Mouse (Mus musculus) embryonic facial prominence, embryonic 12.5 days (tissue): ENCODE results near the gene Limd2. TPM values are rescaled to one million over a fixed set of nuclear protein-coding genes. Genes with fewer than 3 reads are reported as not detected.
"Not testable (repeated sequence)": the region's sequence is repeated elsewhere in the genome, so short reads cannot be mapped to it uniquely, and the experiment has no call there.

Experiments used
- ATAC-seq: fragments of 200-750 bp; cut with Nextera tagmentation; 2 replicates; pipeline ENCODE4 v1.8.0; 2017; ENCODE audit not compliant: insufficient number of reproducible peaks, insufficient read depth, low FRiP score, low TSS enrichment
- H3K27ac ChIP-seq: fragments of 300-500 bp; sonication (generic); 2 replicates; pipeline ENCODE4 v1.5.1; 2016; ENCODE audit warnings: mild to moderate bottlenecking
- H3K27me3 ChIP-seq: fragments of 300-500 bp; sonication (generic); 2 replicates; pipeline ENCODE4 v1.6.1; 2016; ENCODE audit warnings: mild to moderate bottlenecking, moderate library complexity
- H3K36me3 ChIP-seq: fragments of 300-500 bp; sonication (generic); 2 replicates; pipeline ENCODE4 v1.6.1; 2016; ENCODE audit warnings: mild to moderate bottlenecking
- H3K4me1 ChIP-seq: fragments of 300-500 bp; sonication (generic); 2 replicates; pipeline ENCODE4 v1.6.1; 2016
- H3K4me2 ChIP-seq: fragments of 300-500 bp; sonication (generic); replicated peaks from 2 replicates; pipeline ENCODE4 v1.6.1; 2016; ENCODE audit warnings: mild to moderate bottlenecking, moderate library complexity
- H3K4me3 ChIP-seq: fragments of 300-500 bp; sonication (generic); 2 replicates; pipeline ENCODE4 v1.5.1; 2016; ENCODE audit warnings: mild to moderate bottlenecking
- H3K9ac ChIP-seq: fragments of 300-500 bp; sonication (generic); 2 replicates; pipeline ENCODE4 v1.6.1; 2016; ENCODE audit warnings: mild to moderate bottlenecking, moderate library complexity
- H3K9me3 ChIP-seq: fragments of 300-500 bp; sonication (generic); 2 replicates; pipeline ENCODE4 v1.6.1; 2016; ENCODE audit warnings: mild to moderate bottlenecking, moderate library complexity
- WGBS: fragments of 180-500 bp; shearing (Covaris S2); methylation state at CpG from one replicate; pipeline ENCODE4 v1.1.7; 2016; 5-methylcytosine and 5-hydroxymethylcytosine counted together
- polyA plus RNA-seq: library from polyadenylated mRNA; unstranded; fragments of >200 nt; fragmentation: Nextera tagmentation; extraction: Ambion mirVana; gene quantifications from 2 replicates; pipeline ENCODE4 v1.2.1, GENCODE M21; 2016

The Limd2 gene
- 467 and 469 TPM in 2 replicates for polyA plus RNA-seq

DNA sequence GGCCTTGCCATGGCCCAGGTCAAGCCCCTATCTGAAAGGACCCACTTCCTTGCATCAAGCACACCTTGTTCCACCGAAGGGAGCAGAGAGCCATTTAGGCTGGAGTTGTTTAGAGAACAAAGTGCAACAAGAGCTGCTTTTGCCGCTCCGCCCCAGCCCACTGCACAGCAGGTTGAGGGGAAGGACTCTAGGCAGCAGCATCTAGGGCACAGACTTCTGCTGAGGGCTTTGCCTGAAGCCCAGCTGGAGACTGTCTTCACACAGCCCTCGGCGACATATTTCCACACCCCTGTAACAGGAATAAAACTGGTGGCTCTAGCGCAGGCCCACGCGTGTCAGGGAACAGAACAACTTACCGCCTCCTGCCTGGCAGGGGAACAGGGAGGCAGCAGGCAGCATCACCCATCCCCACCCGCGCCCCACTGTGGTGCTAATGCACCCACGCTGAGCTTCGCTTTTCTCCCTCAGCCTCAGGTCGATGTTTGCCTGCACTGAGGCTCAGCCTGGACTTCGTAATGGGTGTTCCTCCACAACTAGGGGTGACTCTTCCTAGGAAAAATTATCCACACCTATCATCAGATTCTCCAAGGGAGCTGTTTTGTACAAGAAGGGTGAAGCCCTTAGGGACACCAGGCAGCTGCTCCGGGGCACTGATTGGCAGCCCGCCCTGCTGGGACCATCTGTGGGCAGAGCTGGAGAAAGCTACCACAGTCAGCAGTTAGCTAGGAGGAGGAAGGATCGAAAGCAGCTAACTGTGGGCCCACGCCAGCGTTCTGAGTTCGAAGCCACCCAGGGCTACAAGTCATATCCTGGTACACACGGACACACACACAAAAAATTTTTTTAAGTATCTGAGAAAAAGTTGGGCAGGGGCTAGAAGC, at the start of gene Limd2, which contains the start of gene Gm10840:
Gene Limd2 (minus strand): TSS at position 20 of the 881 bp plus-strand sequence.
Gene Gm10840 (plus strand): TSS at position 10 of the 881 bp plus-strand sequence.
- H3K36me3 ChIP-seq = peaks cover 62% of the 10 kb centered on the region
- H3K27me3 ChIP-seq = no peaks in the 10 kb centered on the region
- peak within 1 kb of the TSS; percentile 92 for H3K4me2 ChIP-seq
- no peaks in the 10 kb centered on the region for H3K9me3 ChIP-seq
- peak within 1 kb of the TSS; percentile 87 for H3K4me3 ChIP-seq
- ATAC-seq = peak; percentile 2
- H3K4me1 ChIP-seq = peaks cover 39% of the 10 kb centered on the region
- WGBS = 26% methylated on average over 22 of the region's 22 CpGs
- peak within 1 kb of the TSS; percentile 99 for H3K27ac ChIP-seq
- H3K9ac ChIP-seq = peak within 1 kb of the TSS; percentile 98

DNA sequence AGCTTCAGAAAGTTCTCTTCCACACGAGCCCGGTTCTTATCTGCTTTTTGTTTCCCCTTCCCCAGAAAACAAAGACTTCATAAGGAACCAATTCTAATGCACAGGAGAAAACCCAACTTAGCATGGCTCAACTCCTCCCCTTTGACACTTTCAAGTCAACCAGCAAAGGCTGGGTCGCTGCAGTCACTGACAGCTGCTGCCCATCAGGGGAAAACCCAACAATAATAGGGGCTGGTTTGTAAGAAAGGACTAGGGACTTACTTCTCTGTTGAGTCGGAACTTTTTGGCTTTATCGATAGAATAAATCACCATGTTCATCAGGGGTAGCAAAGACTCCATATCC, 41.4 kb upstream of the Limd2 start, which contains the start of gene Strada:
Gene Strada (minus strand): TSS at position 46 of the 343 bp plus-strand sequence.
- 89% methylated on average over 5 of the region's 5 CpGs for WGBS
- no peaks in the 10 kb centered on the region for H3K4me1 ChIP-seq
- no peaks in the 10 kb centered on the region for H3K27me3 ChIP-seq
- ATAC-seq = no peak
- no peak within 1 kb of the TSS for H3K4me2 ChIP-seq
- H3K27ac ChIP-seq = no peak within 1 kb of the TSS
- H3K4me3 ChIP-seq = no peak within 1 kb of the TSS
- H3K36me3 ChIP-seq = peaks cover 70% of the 10 kb centered on the region
- no peak within 1 kb of the TSS for H3K9ac ChIP-seq
- H3K9me3 ChIP-seq = no peaks in the 10 kb centered on the region

DNA sequence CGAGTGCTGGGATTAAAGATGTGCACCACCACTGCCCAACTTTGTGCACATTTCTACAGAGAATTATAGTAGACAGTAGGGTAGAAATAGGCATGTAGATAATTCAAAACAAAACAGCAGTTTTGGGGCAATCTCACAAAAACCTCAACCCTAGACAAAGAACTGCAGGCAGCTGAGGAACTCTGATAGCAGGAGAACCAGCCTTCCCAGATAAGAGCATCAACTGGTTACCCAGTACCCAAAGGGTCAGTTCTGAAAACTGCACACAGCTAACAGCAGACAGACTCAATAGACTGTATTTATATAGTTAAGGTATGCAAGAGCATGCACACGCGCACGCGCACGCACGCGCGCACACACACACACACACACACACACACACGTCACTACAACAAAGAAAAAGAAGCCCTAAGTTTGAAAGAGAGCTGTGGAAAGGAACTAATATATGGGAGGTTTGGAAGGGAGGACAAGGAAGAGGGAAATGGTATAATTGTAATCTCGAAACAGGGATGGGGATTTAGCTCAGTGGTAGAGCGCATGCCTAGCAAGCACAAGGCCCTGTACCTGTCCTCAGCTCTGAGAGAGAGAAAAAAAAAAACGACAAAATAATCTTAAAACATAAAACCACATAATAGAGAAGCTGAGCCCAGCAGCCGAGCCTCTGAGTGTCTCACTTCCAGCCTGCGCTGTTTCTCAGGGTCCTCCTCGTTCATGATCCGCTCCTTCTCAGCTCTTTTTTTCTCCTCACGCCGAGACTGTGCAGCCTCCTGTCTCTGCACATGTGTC, 40.9 kb upstream of the Limd2 start:
- H3K9ac ChIP-seq = no peak overlapping the region
- no peaks in the 10 kb centered on the region for H3K27me3 ChIP-seq
- ATAC-seq = no peak
- no peak overlapping the region for H3K4me2 ChIP-seq
- 94% methylated on average over 19 of the region's 19 CpGs for WGBS
- H3K27ac ChIP-seq = no peak overlapping the region
- peaks cover 68% of the 10 kb centered on the region for H3K36me3 ChIP-seq
- no peaks in the 10 kb centered on the region for H3K4me1 ChIP-seq
- H3K9me3 ChIP-seq = no peaks in the 10 kb centered on the region
- H3K4me3 ChIP-seq = no peak overlapping the region

DNA sequence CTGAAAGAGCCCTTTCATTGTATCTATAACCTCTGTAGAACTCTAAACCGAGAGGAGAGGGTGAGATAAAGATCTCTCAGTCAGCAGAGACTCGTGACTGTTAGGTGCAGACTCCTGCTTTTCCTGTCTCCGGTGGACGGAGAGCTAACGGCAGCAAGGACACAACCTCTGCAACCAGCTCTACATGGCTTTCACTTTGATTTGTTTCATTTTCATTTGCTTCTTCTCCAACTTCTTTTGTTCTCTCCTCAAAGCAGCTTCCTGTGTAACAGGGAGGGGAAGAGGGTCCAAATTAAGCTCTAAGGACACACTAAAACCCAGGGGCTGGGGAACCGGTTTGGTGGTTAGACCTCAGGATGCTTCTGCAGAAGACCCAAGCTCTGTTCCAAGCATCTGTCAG, 40.1 kb upstream of the Limd2 start:
- peaks cover 66% of the 10 kb centered on the region for H3K36me3 ChIP-seq
- no peak overlapping the region for H3K4me2 ChIP-seq
- no peaks in the 10 kb centered on the region for H3K9me3 ChIP-seq
- H3K27me3 ChIP-seq = no peaks in the 10 kb centered on the region
- H3K9ac ChIP-seq = no peak overlapping the region
- H3K4me3 ChIP-seq = no peak overlapping the region
- WGBS = 75% methylated on average over 6 of the region's 6 CpGs
- H3K4me1 ChIP-seq = no peaks in the 10 kb centered on the region
- H3K27ac ChIP-seq = no peak overlapping the region
- no peak for ATAC-seq

DNA sequence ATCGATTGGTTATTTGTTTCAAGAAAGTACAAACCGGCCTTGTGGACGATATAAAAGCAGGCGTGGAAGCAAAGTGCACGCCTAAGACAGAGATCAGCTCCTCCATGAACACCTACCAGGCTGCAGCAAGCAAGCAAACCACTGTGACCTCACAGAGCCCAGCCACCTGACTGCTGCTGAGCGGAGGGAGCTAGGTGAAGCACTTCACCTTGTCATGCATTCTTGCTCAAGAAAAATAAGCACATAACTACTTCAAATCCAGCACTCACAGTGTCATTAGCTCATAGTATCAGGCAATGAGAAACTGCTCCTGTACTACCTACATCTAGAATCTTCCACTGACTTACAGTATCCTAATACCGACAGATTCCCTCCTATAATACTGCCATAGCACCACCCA, 39.3 kb upstream of the Limd2 start:
- not testable (repeated sequence) for H3K27me3 ChIP-seq, H3K4me1 ChIP-seq, H3K9me3 ChIP-seq, H3K4me3 ChIP-seq, H3K9ac ChIP-seq, H3K27ac ChIP-seq, H3K4me2 ChIP-seq, ATAC-seq
- H3K36me3 ChIP-seq = peaks cover 59% of the 10 kb centered on the region
- WGBS = 93% methylated on average over 7 of the region's 7 CpGs

DNA sequence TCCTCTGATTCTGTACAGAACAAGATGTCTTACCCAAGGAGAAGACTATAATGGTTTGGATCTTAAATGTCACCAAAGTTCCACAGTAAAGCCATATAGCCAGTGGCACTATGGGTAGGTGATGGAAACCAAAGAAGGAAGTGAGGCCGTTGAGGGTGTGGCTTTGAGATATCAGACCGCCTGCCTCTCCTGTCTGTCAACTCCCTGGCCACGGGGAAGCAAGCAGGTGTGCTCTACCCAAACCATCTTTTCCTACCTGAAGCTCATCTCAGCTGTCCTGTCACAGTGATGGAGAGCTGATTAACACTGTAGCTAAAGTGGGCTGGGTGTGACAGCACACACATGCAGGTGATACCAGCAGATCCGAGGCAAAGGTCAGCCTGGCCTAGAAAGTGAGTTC, 37.6 kb upstream of the Limd2 start:
- Histone ChIP-seq H3K4me3 (no peak overlapping the region), H3K4me2 (no peak overlapping the region), H3K9me3 (no peaks in the 10 kb centered on the region), H3K9ac (no peak overlapping the region), H3K27ac (no peak overlapping the region), H3K36me3 (peaks cover 44% of the 10 kb centered on the region), H3K4me1 (no peaks in the 10 kb centered on the region), H3K27me3 (no peaks in the 10 kb centered on the region)
- 81% methylated on average over 4 of the region's 4 CpGs for WGBS
- ATAC-seq = no peak

DNA sequence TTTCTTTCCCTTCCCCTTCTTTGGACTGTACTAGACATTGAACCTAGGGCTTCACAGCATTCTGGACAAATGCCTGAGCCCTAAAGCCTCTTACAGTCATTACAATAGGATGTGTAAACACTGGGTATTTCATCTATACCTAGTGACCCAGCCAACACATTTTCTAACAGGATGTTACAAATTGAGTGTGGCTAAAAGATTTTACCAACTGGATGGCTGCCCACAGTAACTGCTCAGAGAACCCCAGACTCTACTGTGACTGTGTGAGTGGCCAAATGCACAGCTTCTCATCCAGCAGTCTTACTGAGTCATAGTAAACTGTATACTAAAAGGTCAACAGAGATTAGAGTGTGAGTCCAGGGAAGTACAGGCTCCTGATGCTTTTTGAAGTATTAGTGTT, 34.7 kb upstream of the Limd2 start:
- peaks cover 7% of the 10 kb centered on the region; the same call in 1 of the 2 replicates for H3K4me1 ChIP-seq

DNA sequence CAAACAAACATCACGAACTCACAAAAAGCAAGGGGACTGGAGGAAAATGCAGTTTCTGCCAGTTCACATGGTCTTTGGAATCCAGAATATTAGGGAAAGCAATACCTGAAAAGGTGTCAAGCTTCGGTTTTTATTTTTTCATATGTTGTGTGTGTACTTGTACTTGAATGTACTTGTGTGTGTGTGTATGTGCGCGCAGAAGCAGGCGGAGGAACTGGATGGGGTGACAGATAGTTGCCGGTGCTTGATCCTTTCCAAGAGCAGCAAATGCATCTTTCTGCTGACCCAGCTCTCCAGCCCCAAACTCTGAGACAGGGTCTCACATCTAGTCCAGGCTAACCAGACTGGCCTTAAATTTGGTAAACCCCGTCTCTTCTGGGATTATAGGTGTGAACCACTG, 34.2 kb upstream of the Limd2 start:
- 92% methylated on average over 7 of the region's 7 CpGs for WGBS
- ATAC-seq = no peak

More for the DNA sequence above, 34.7 kb upstream of the Limd2 start:
- Histone ChIP-seq H3K27ac (0 out of 2 replicates have a peak overlapping the region, but pooled peaks have one; percentile 23), H3K4me3 (no peak overlapping the region), H3K36me3 (peaks cover 21% of the 10 kb centered on the region), H3K9ac (no peak overlapping the region), H3K27me3 (no peaks in the 10 kb centered on the region), H3K4me2 (no peak overlapping the region), H3K9me3 (no peaks in the 10 kb centered on the region)
- no peak for ATAC-seq

DNA sequence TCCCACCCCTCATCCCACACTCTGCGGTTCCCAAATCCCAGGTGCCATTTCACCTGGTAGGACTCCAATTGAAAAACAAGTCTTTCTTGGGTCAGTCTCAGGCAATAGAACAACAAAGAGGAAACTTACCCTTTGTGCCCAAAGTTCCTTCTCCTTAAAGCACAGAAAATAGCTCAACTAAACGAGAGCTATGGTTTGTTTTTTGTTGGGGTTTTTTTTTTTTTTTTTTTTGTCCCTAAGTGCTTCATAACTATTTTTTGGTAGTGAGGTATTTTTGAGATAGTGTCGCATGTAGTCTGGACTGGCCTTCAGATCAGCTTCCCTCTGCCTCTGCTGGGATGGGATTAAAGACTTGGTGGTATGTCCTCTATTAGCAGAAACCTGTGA, 33.5 kb upstream of the Limd2 start:
- no peak for ATAC-seq
- WGBS = 39% methylated on average over 3 of the region's 3 CpGs
- Histone ChIP-seq H3K27ac (peak overlapping the region; percentile 88), H3K4me2 (peak overlapping the region; percentile 67), H3K36me3 (peaks cover 21% of the 10 kb centered on the region), H3K9me3 (no peaks in the 10 kb centered on the region), H3K4me3 (peak overlapping the region; percentile 67), H3K27me3 (no peaks in the 10 kb centered on the region), H3K4me1 (peaks cover 7% of the 10 kb centered on the region; the same call in 1 of the 2 replicates), H3K9ac (peak overlapping the region; percentile 73)

More for the DNA sequence above, 34.2 kb upstream of the Limd2 start:
- Histone ChIP-seq H3K9me3 (no peaks in the 10 kb centered on the region), H3K36me3 (peaks cover 21% of the 10 kb centered on the region), H3K4me3 (no peak overlapping the region), H3K9ac (no peak overlapping the region), H3K4me1 (peaks cover 7% of the 10 kb centered on the region; the same call in 1 of the 2 replicates), H3K4me2 (no peak overlapping the region), H3K27ac (0 out of 2 replicates have a peak overlapping the region, but pooled peaks have one; percentile 23), H3K27me3 (no peaks in the 10 kb centered on the region)

DNA sequence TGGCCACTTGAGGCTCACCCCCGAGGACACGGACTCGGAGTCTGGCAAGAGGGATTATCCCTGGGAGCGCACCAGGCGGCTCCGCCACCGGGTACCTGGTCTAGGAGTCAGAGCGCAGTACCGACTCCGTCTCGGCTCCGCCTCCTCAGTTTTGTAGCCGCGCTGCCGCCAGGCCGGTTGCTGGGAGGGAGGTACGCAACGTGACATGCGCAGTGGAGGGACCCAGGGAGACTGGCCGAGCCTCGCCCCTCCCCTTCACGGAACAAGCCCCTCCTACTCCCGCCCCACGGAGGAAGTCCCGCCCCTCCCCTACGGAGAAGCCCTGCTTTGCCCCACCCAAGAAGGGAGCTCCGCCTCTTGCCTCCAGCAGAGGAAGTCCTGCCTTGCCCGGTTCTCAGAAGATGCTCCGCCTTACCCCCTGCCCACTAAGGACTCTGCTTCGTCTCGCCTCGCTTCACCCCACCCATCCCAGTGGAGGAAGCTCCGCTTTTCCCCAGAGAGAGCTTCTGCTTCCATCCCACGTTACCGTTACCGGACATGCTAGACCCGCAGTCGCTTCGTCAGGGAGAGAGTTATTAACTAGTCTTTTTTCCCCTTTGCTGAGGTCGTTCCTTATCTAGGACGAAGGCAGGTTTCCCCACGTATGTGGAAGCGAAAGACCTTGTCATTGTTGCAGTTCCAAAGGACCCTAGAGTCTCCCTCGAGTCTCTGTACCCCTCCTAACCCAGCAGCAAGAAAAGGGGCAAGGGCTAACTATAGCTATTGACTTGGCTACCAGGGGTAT, 32.9 kb upstream of the Limd2 start:
- H3K9ac ChIP-seq = peak overlapping the region; percentile 75
- ATAC-seq = peak; percentile 97
- H3K9me3 ChIP-seq = no peaks in the 10 kb centered on the region
- peaks cover 20% of the 10 kb centered on the region for H3K36me3 ChIP-seq
- under 1% methylated on average over 43 of the region's 44 CpGs for WGBS
- H3K4me2 ChIP-seq = peak overlapping the region; percentile 67
- peaks cover 7% of the 10 kb centered on the region; the same call in 1 of the 2 replicates for H3K4me1 ChIP-seq
- H3K27ac ChIP-seq = peak overlapping the region; percentile 88
- H3K4me3 ChIP-seq = peak overlapping the region; percentile 67
- H3K27me3 ChIP-seq = no peaks in the 10 kb centered on the region
